Mouse (Mus musculus) left cerebral cortex, postnatal 36 days (tissue): ENCODE results near the gene Farsa. TPM values are rescaled to one million over a fixed set of nuclear protein-coding genes. Genes with fewer than 3 reads are reported as not detected.
"Not testable (repeated sequence)": the region's sequence is repeated elsewhere in the genome, so short reads cannot be mapped to it uniquely, and the experiment has no call there.

Experiments
- DNase-seq, 2 experiments: peaks; one replicate each; pipeline ENCODE4 v3.0.0; 2021 to 2022; ENCODE audit warnings: low spot score in 2 of 2, mixed read lengths in 1 of 2
- intact Hi-C: fragments of 180-260 bp; cut with DNase I; formaldehyde crosslinking; loops from one replicate; pipeline ENCODE4 v1.15.1; 2025
- total RNA-seq, 2 experiments: library from RNA; stranded (reverse); gene quantifications; 2 replicates each; pipeline ENCODE4 v1.2.3; 2021

Farsa gene
- 10 to 100 TPM; 46.2 to 47.8 TPM for total RNA-seq

DNA sequence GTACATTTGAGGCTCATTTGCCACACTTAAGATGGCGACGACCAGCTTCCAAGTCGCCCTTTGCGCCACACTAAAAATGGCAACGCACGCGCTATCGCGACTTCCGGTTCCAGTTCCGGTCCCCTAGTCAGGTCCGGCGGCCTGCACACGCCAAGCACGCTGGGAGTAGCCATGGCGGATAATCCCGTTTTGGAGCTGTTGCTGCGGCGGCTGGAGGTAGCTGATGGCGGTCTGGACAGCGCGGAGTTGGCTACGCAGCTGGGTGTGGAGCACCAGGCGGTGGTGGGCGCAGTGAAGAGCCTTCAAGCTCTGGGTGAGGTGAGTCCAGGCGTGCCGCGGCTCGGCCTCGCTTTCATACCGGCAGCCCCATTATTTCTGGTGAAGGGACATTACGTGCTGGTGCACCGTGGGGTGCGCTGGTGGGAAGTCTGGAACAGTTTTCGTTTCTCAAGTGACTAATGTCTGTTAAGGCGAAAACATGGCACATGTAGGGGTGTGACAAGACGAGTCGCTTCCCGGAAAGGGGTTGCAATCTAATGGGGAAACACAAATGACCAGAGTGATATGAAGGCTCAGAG, at the start of gene Farsa:
TSS of gene Farsa (plus strand) at position 126 of the 578 bp plus-strand sequence.
- peak; percentile 93 for DNase-seq

DNA sequence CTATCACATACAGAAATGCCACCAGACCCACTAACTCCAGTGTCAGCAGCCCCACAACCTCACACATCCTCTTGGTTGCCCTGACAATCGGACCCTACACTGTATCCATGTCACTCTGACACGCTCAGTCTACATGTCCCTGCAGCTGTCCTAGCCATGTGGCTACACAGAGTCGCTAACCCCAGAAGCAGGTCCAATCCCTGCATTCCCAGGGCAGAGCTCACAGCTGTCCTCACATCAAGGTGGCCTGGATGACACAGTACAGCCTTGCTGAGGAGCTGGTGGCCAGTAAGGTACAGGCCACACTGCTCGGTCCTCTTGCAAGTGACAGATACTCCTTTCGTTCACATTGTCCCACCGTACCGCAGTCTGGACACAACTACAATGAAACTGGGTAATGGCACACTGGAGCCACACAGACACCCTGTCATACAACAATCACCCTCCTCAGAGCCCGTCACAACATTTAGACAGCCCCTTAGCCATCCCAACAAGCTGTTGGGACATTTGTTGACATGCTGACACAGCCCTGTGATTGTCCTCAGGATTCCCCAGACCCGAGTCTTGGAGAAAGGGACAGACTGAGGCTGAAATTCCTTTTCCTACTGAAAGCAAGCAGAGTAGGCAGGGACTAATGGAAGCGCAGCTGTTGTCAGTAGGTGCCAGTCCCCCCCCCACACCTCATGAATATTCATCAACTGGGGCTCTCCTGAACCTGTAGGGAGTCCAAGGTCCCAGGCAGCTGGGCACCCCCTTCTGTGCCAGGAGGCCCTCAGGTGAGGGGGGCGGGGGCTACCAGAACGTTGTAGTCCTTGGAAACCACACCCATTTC, 47.5 kb upstream of the Farsa start:
- no peak for DNase-seq
- intact Hi-C loops, result no loop called here

More for the DNA sequence above, at the start of gene Farsa:
- intact Hi-C loops, result loop anchor here (5.0 kb wide), 1 partner anchor 45 kb away; the partner anchor contains the start of gene Klf1

DNA sequence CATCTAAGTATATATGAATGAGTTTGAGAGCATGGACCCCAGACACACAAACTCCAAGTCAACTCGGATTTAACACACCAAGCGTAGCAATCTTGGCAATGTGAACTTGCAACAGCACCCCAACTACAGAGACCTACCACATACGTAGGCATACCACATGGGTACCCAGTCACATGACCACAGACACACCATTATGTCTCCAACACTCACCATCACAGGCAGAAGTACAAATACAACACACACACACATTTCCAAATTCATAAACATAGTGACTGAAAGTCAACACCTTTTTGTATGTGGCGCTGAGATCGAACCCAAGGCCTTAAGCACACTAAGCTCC, 46.9 kb upstream of the Farsa start:
- intact Hi-C loops, result loop anchor here (2.0 to 5.0 kb wide), 3 partner anchors 38 to 168 kb away; no protein-coding TSS in a partner anchor

DNA sequence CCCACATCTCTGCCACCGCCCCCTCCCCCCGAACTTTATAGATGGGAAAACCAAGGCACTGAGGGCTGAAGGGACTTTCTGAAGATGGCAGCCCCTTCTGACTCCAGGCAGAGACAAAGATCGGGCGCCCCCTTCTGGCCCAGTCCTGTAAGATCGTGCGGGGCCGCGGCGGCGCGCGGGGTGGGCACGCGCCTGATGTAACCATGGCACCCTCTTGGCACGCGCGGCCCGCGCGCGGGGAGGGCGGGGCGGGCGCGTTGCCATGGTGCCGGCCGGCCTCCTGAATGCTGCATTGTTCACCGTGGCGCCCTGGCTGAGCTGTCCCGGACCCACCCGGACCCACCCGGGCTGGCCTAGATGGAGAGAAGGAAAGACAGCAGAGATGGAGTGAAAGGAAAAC, 45.9 kb upstream of the Farsa start:
- DNase-seq, result peak; percentile 96 to 97
- intact Hi-C loops, result loop anchor here (2.0 to 5.0 kb wide), 3 partner anchors 39 to 169 kb away; no protein-coding TSS in a partner anchor

More for the DNA sequence above, 46.9 kb upstream of the Farsa start:
- DNase-seq, result no peak

DNA sequence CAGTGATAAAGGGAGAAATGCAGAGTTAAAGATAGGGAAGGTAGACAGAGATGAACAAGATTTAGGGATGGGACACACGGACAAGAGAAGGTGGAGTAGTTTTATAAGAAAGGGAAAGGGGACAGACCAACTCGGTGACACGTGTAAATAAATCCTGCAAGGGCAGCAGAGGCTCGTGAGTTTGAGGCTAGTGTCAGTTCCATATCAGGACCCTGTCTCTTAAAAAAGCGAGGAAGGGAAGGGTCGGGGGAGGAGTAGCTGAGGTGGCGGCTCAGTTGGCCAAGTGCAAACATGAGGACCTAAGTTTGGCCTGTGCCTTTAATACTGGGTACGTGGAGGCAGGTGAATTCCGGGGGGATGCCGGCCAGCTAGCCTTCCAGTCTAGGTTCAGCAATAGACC, 45.5 kb upstream of the Farsa start:
- DNase-seq, result no peak

DNA sequence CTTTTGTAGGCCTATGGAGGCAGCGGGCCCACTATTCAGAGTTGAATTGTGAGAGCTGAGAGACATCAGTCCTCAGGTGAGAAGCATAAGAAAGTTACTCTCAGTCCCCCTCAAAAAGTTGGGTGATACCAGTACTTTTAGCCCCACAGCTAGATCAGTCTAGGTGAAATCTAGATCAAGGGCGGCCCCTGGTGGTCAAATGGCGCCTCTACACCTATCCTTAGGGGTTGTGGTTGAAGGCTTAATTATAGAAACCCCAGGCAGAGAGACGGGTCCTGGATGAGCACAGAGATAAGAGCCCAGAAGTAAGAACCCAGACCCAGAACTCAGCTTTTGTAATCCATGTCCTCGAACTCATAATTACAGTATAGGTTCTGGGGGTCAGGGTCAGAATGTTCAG, 43.7 kb upstream of the Farsa start:
- intact Hi-C loops, result loop anchor here (5.0 kb wide), 2 partner anchors 41 to 171 kb away; no protein-coding TSS in a partner anchor
- DNase-seq, result peak; percentile 77 to 84

More for the DNA sequence above, 45.5 kb upstream of the Farsa start:
- intact Hi-C loops, result loop anchor here (2.0 to 5.0 kb wide), 3 partner anchors 39 to 169 kb away; no protein-coding TSS in a partner anchor

DNA sequence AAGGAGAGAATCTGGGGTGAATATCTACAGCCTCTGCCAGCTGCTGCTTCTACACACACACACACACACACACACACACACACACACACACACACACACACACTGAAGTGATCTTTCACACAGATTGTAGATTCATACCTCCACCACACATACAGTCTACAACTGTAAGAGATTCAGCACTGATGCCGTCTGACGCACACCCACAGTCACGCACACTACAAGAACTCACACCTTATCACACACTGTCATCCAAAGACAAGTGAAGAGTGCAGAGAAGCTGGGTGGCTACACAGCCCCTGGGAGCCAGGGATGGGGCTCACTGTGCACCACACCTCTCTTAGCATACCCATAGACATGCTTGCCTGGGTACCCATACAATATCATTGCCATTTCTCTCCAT, 43.0 kb upstream of the Farsa start:
- no peak for DNase-seq
- intact Hi-C loops, result loop anchor here (5.0 kb wide), 2 partner anchors 42 to 172 kb away; no protein-coding TSS in a partner anchor

DNA sequence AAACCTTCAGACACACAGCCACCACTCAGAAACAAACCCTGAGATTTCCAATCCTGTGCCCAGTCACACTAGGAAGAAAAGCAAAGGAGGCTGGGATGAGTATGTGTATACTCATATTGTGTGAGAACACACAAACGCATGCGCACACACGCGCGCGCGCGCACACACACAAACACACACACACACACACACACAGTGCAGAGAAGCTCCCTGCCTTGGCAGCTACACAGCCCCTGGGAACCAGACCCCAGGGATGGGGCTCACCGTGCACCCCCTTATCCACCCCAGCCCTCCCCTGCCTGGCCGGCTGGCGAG, 42.6 kb upstream of the Farsa start:
- intact Hi-C loops, result loop anchor here (5.0 kb wide), 2 partner anchors 42 to 172 kb away; no protein-coding TSS in a partner anchor
- no peak for DNase-seq

DNA sequence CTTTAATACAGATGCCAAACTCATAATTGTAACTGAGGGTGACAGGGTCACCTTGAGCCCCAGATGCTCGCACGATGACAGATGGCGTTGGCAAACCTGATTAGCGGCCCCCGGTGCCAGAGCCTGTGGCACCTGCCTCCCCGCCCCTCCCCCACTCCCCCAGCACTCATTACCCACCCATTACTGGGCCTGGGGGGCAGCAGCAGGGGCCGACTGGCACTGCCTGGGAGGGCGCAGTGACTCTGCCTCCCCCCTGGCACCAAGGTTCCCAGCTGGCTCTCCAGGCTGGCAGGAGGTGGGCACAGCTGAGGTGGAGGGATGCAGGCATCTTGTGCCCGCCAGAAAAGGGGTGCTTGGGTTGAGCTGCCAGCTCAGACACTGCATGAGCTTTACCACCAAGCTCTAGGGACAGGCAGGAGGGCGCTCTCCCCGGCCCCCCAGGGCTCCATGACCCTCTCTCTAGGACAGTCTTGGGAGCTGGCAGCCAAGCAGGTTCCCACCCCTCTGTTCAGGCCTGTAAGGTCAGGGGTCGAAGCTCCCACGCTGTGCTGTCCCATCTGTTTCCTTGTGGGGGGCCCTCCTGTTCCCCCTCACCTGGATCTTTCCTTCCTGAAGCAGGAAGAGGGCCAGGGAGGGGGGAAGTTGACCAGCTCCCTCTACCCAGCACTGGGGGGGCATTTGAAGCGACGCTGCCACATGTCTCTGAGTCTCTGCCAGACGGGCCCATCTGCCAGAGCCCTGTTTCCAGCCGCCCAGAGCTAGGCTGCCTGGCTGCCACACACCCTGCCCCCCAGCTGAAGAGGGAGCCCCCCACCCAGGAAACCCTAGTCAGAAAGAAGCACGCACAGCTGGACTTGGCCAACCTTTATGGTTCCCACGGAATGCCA, 42.0 kb upstream of the Farsa start:
- intact Hi-C loops, result loop anchor here (5.0 kb wide), 2 partner anchors 42 to 172 kb away; no protein-coding TSS in a partner anchor
- no peak for DNase-seq

DNA sequence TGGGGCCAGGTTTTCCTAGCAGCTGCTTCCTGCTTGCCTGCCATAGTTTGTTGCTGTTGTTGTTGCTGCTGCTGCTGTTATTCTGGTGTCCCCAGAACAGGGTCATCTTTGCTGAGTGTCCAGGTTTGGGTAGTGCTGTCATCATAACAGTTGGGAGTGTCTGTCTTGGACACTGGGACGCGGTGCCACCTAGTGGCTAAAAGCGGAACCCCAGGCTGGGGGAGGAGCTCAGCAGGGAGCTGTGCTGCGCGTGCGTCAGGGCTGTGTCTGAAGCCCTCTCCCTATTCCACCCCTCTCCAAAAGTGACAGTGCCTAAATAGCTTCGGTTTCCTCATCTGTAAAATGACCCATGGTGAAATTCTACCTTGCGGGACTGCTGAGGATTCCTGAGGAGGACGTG, 41.2 kb upstream of the Farsa start:
- intact Hi-C loops, result no loop called here
- peak; percentile 95 for DNase-seq

DNA sequence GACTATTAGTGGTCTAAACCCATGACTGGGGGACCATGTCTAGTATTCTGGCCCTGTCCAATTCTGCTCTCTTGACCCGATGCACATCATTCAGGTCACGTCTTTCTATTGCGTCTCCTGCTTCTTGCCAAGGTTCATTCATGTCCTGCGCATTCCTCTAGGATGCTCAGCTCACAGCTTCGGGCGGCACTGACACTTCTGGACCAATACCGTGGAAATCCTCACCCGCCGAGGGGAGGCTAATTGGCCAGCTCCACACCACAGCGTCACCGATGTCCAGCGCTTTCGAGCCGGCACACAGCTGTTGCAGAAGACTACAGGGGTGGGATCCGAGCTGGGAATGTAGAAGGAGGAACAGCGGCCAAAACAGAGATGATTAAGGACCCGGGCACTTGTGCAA, 40.7 kb upstream of the Farsa start:
- intact Hi-C loops, result no loop called here
- DNase-seq, result no peak

DNA sequence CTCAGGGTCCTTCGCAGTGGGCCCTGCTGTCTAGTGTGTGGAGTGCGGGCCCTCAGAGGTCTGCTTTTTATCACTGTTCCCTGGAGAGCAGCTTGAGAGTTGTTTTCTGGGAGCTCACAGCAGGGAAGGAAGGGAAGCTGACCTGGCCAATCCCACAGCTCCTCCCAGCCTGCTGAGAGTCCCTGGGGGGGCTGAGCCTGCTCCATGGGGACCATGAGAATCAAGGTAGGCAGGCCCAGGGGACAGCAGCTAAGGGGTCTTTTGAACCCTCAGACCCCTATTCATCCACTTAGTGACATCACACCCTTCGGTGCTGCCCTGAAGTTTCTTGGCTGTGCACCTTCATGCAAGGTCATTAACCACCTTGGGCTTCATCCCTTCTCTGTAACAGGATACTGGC, 34.1 kb upstream of the Farsa start, which contains the start of gene Dand5:
TSS of gene Dand5 (minus strand) at position 101 of the 400 bp plus-strand sequence.
- no peak for DNase-seq
- intact Hi-C loops, result no loop called here

DNA sequence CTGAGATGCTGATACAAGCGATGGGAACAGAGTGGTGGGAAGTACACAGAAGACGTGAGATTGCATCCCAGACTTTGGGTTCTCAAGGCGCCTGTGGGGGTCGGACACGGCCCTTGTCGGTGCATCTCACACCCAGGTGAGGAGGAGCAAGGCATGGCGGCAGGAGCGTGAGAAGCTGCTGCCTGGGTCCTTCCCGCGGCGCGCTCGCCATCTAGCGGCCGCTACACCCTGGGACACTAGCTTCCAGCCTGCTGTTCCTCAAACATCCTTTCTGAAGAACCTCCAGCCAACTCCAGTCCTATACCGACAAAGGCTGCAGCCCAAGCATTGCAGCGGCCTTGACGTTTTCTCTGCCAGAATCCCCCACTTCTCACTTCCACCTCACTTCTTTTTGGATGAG, 33.1 kb upstream of the Farsa start:
- DNase-seq, result peak; percentile 66 to 69

DNA sequence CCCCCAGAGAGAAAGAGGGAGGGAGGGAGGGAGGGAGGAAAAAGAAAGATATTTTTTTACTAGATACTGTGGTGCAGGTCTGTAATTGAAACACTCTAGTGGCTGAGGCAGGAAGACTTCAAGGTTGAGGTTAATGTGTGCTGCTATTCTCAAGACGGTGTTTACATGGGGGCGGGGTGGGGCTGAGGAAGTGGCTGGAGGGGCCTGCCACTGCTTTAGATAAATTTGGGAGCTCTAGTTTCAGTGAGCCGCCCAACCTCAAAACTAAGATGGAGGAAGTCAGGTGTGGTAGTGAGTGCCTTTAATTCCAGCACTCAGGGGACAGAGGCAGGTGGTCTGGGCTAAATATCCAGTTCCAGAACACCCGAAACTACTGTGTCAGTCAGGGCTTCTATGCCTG, 31.2 kb upstream of the Farsa start:
- no peak for DNase-seq
- intact Hi-C loops, result no loop called here

More for the DNA sequence above, 33.1 kb upstream of the Farsa start:
- intact Hi-C loops, result no loop called here

DNA sequence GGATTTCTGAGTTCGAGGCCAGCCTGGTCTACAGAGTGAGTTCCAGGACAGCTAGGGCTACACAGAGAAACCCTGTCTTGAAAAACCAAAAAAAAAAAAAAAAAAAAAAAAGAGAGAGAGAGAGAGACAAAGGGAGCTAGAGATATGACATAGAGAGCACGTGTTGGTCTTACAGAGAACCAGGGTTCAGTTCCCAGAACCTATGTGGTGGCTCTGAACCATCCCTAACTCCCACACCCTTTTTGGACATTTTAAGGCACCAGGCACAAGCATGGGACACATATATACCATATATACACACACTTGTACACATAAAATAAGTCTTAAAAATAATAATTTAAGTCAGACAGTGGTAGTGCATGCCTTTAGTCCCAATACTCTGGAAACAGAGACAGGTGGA, 30.3 kb upstream of the Farsa start:
- DNase-seq, intact Hi-C loops: not testable (repeated sequence)

DNA sequence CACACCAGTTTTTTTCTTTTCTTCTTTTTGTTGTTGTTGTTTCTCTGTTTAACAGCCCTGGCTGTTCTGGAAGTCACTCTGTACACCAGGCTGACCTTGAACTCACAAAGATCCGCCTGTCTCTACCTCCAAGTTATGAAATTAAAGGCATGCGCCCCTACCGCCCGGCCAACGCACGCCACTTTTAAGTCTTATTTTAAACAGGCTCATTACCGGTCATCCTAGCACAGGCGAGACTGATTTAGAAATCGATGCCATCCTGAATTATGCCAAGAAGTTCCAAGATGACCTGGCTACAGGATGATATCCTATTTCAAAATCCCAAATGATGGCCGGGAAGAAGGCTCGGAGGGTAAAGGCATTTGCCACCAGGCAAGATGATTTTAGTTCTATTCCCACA, 25.3 kb upstream of the Farsa start, which contains the start of gene Gadd45gip1:
TSS of gene Gadd45gip1 (plus strand) at position 33 of the 400 bp plus-strand sequence.
- intact Hi-C loops, result no loop called here
- no peak for DNase-seq

DNA sequence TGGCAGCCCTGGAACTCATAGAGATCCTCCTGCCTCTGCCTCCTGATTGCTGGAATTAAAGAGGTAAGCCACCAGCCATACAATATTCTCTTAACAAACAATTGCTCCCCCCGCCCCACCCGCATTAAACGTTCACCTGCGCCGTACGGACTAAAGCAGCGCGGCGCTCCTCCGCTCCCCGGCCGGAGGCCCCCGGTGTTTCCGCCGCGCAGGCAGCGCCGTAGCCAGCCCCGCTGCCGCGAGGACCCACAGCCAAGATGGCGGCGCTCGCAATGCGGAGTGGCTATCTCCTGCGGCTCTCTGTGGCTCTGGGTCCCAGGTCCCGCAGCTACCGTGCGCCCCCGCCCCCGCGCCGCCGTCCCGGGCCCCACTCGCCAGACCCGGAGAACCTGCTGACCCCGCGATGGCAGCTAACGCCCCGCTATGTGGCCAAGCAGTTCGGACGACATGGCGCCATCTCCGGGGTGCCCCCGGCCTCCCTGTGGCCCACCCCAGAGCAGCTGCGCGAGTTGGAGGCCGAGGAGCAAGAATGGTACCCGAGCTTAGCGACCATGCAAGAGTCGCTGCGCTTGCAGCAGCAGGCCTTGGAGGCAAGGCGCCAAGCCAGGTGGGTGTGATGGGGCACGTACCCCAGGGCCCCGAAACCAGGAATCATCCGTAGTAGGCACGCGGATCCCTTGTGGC, 24.6 kb upstream of the Farsa start:
- intact Hi-C loops, result no loop called here
- peak; percentile 82 to 84 for DNase-seq

DNA sequence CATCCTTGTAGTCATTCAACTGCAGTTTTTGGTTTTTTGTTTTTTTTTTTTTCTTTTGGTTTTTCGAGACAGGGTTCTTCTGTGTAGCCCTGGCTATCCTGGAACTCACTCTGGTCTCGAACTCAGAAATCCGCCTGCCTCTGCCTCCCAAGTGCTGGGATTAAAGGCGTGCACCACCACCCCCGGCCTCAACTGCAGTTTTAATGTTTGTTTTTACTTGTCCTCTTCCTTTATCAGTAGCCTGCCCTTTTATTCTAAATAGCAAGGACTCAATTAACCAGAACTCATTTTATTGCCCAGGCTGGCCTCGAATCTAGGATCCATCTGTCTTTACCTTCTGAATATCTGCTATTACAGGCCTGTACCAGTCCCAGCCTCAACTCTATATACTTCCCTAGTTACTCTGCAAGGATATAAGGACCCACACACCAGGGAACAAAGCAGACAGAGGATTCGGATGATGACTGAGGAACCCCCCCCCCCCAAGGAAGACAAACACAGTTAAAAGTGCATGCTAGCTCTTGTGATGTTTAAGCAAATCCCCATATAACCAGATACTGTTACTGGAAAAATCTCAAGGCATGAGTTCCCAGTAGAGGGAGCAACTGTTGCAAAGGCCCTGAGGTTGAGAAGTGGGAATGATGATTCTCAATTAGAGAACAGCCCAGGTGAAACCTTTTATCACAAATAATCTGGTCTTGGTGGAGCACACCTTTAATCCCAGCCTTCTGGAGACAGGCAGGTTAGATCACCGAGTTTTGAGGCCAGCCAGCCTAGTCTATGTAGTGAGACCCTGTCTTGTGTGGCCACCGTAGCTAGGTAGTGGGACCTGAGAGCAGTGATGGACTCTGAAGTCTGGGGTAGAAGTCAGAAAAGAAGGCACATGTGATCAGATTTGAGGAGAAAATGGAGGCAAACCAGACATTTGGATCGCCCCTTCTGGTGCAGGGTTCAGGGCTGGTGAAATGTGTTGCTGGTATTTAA, 23.7 kb upstream of the Farsa start:
- no peak for DNase-seq
- intact Hi-C loops, result no loop called here
